Mouse (Mus musculus) hindbrain, embryonic 16.5 days (tissue): ENCODE data around the gene Lclat1. TPM values are rescaled to one million over a fixed set of nuclear protein-coding genes. Genes with fewer than 3 reads are reported as not detected.

ENCODE experiments used
- ATAC-seq: fragments of 200-750 bp; cut with Nextera tagmentation; 2 replicates; pipeline ENCODE4 v1.8.0; 2017; ENCODE audit warnings: moderate TSS enrichment, moderate library complexity
- H3K27ac ChIP-seq: fragments of 300-500 bp; sonication (generic); 2 replicates; pipeline ENCODE4 v1.5.1; 2014; ENCODE audit warnings: low read depth, mild to moderate bottlenecking, control low read depth, low read length, moderate library complexity
- H3K27me3 ChIP-seq: fragments of 300-500 bp; sonication (generic); replicated peaks from 2 replicates; pipeline ENCODE4 v1.6.1; 2014; ENCODE audit warnings: low read length; ENCODE audit not compliant: control insufficient read depth, insufficient read depth
- H3K36me3 ChIP-seq: fragments of 300-500 bp; sonication (generic); 2 replicates; pipeline ENCODE4 v1.6.1; 2014; ENCODE audit warnings: mild to moderate bottlenecking, low read length, moderate library complexity, mixed read lengths; ENCODE audit not compliant: control insufficient read depth, insufficient read depth
- H3K4me1 ChIP-seq: fragments of 300-500 bp; sonication (generic); 2 replicates; pipeline ENCODE4 v1.6.1; 2014; ENCODE audit warnings: low read depth, low read length; ENCODE audit not compliant: control insufficient read depth, insufficient read depth
- H3K4me2 ChIP-seq: fragments of 300-500 bp; sonication (generic); 2 replicates; pipeline ENCODE4 v1.6.1; 2014; ENCODE audit warnings: mild to moderate bottlenecking, low read length, control low read depth, moderate library complexity
- H3K4me3 ChIP-seq: fragments of 300-500 bp; sonication (generic); 2 replicates; pipeline ENCODE4 v1.5.1; 2014; ENCODE audit warnings: mild to moderate bottlenecking, low read length, control low read depth, moderate library complexity
- H3K9ac ChIP-seq: fragments of 300-500 bp; sonication (generic); 2 replicates; pipeline ENCODE4 v1.6.1; 2014; ENCODE audit warnings: low read depth, mild to moderate bottlenecking, control low read depth, low read length, moderate library complexity
- H3K9me3 ChIP-seq: fragments of 300-500 bp; sonication (generic); 2 replicates; pipeline ENCODE4 v1.6.1; 2014; ENCODE audit warnings: mild to moderate bottlenecking, low read length, moderate library complexity; ENCODE audit not compliant: control insufficient read depth
- WGBS: fragments of 180-500 bp; shearing (Covaris S2); extraction: QIAGEN DNeasy Blood & Tissue Kit; methylation state at CpG from one replicate; pipeline ENCODE4 v1.1.7; 2014; 5-methylcytosine and 5-hydroxymethylcytosine counted together
- polyA plus RNA-seq: library from polyadenylated mRNA; unstranded; fragments of >200 nt; fragmentation: Nextera tagmentation; extraction: Ambion mirVana; gene quantifications from 2 replicates; pipeline ENCODE4 v1.2.1, GENCODE M21; 2015

Gene Lclat1
- polyA plus RNA-seq, 1 experiment from 2014 or later, result 13.8 TPM

DNA sequence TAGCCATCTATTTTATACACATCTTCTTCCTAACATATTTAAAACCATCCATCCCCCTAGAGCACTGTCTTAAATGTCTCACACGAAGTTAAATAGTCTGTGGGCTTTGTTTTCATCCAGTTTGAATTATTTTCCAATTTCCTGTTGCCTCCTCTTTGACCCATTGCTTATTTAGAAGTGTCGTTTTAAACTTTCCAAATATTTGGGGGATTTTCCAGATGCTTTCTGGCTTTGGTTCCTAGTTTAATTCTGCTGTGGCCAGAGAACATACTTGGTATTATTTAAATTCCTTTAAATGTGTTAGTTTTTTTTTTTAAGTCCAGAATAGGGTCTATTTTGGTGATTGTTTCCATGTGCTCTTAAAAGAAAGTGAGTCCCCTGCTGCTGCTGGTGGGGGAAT lies 176.5 kb downstream of the Lclat1 start:
- H3K4me3 ChIP-seq, result no peak overlapping the region
- H3K27me3 ChIP-seq, result no peaks in the 10 kb centered on the region
- no peaks in the 10 kb centered on the region for H3K36me3 ChIP-seq
- H3K4me2 ChIP-seq, result no peak overlapping the region
- no peak overlapping the region for H3K9ac ChIP-seq
- ATAC-seq, result no peak
- WGBS, result 56% methylated on average over 2 of the region's 2 CpGs
- H3K27ac ChIP-seq, result no peak overlapping the region
- no peaks in the 10 kb centered on the region for H3K4me1 ChIP-seq
- H3K9me3 ChIP-seq, result no peaks in the 10 kb centered on the region

Other genes with a start within 250 kb of the Lclat1 start
- gene Lbh, start 189.7 kb upstream of the Lclat1 start, polyA plus RNA-seq, result 4.5 and 6.5 TPM in 2 replicates